Mouse (Mus musculus) common myeloid progenitor, adult 5-6 weeks (primary cell): ENCODE data around the gene Dusp14. TPM values are rescaled to one million over a fixed set of nuclear protein-coding genes. Genes with fewer than 3 reads are reported as not detected.

Experiments used
- ATAC-seq: replicated peaks from 2 replicates; pipeline ENCODE4 v1.8.0; 2016; ENCODE audit warnings: low read depth, mild to moderate bottlenecking, moderate TSS enrichment, inconsistent platforms; ENCODE audit not compliant: poor library complexity, severe bottlenecking
- total RNA-seq: library from RNA; stranded (forward); fragments of 200-1000, 187-1606 nt; gene quantifications from 2 replicates; pipeline ENCODE4 v1.2.3, GENCODE M21; 2017

The Dusp14 gene
- not detected in 2 replicates for total RNA-seq

DNA sequence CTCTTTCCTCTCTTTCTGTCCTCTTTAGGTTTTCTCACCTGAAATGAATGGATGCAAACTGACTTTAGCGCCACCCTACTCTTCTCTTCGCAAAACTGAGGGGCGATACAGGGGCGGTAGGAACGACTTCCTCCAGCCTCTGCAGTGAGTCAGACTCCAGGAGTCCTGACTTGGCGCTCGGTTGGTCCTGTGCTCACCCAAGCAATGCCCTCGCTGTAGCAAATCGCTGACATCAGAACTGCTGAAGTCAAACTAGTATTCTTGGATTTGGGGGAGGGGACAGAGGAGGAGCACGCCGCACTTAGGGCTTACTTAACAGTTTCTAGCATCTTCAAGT is at the start of gene Dusp14:
TSS of gene Dusp14 (minus strand) at position 228 of the 337 bp plus-strand sequence.
- ATAC-seq = no peak

DNA sequence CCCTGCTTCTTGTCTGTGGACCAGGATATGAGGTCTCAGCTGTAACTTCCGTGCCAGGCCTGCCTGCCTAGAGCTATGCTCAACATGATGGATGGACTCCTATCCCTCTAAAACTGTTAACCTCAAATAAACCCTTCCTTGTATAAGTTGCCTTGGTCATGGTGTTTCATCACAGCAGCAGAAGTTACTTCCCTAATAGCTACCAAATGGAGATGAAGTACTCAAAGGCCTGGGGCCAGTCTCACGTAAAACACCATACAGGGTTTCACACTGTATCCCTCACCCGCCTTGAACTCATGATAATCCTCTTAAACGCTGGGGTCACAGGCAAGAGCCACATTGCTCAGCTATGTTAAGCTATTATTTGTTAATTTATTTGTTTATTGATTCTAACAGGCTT is 48.4 kb upstream of the Dusp14 start:
- no peak for ATAC-seq

DNA sequence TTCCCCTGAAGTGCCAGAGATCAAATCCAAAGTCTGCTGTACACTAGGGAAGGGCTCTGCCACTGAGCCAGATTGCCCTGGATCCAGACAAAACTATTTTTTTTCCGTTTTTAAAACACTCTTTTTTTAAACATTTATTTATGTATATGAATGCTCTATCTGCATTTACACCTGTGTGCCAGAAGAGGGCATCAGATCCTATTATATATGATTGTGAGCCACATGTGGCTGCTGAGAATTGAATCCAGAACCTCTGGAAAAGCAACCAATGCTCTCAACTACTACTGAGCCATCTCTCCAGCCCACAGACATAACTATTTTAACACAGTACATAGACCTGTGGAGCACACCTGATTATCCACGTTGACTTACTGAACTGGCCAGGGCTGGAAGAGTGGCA is 47.2 kb upstream of the Dusp14 start:
- ATAC-seq = no peak

DNA sequence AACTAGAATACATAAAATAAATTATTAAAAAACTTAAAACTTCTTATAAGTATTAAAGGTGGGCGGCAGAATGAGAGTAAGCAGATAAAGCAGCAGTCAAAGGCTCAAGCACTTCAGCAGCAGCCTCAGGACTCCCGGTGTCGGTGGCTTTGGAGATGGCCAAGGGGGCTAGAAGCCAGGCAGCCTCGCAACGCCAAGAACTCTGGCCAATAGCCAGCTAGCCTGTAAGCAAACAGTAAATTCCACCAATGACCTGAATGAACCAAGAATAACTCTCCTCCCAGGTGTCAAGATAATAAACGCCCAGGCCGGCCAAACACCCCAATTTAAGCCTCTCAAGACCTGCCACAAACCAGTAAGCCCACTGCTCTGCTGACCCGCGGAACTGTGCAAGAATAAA is 46.6 kb upstream of the Dusp14 start:
- no peak for ATAC-seq

DNA sequence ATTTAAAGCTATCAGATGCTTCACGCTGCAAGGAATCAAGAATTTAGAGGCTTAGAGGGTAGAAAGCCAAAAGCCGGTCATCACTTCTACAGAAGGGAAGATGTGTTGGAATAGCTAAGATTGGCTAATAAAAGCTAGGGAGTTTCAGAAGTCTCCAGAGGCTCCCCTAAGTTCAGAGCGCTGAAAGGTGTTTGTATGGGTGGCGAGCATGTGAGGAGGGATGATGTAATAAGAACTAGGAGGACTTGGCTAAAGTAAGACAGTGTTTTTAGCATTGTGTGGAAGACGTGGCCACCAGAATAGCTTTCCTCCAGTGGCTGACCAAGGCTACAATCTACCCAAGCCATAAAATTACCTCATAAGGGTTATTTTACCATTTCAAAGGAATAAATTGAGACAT is 44.6 kb upstream of the Dusp14 start:
- no peak for ATAC-seq

DNA sequence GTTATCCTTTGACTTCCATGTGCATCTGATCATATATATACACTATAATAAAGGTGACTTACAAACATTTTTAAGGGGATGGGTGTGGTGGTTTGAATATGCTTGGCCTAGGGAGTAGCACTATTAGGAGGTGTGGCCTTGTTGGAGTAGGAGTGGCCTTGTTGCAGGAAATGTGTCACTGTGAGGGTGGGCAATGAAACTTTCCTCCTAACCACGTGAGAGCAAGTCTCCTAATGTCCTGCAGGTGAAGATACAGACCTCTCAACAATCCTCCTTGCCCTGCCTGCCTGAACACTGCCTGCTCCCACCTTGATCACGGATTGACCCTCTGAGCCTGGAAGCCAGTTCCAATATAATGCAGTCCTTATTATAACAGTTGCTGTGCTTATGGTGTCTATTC is 38.1 kb upstream of the Dusp14 start:
- no peak for ATAC-seq

DNA sequence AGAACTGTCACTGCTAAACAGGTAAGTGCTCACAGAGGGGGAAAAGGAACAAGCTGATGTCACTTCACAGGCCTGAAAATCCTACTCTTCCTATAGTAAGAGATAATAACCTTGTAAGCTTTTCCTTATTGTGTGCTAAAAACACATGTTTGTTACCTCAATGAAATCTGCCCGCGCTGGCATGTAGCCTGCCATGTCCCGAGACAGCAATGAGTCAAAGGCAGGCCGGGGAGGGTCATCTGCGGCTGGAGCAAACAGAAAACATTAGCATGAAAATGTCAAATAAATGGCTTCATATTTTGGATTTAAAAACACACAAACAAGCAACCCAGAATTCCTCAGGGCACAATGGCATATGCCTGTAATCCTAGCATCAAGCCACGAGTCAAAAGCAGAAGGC is 35.0 kb upstream of the Dusp14 start:
- ATAC-seq = no peak

DNA sequence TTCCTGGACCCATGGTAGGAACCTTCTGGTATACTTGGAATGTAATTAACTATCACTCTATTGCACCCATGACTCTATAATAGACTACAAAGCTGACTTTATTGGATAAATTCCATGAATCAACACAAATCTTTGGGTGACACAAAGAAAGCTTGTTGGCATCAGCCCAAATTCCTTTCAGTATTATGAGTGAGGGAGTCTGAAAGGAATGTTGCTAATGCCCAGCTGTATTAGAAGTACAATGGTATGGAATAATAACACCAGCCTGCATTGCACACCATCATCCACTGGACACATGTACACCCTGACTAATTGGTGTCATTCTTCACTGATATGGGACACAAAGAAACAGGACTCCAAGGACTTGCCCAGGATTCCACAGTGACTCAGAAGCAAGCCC is 32.1 kb upstream of the Dusp14 start:
- ATAC-seq = no peak

DNA sequence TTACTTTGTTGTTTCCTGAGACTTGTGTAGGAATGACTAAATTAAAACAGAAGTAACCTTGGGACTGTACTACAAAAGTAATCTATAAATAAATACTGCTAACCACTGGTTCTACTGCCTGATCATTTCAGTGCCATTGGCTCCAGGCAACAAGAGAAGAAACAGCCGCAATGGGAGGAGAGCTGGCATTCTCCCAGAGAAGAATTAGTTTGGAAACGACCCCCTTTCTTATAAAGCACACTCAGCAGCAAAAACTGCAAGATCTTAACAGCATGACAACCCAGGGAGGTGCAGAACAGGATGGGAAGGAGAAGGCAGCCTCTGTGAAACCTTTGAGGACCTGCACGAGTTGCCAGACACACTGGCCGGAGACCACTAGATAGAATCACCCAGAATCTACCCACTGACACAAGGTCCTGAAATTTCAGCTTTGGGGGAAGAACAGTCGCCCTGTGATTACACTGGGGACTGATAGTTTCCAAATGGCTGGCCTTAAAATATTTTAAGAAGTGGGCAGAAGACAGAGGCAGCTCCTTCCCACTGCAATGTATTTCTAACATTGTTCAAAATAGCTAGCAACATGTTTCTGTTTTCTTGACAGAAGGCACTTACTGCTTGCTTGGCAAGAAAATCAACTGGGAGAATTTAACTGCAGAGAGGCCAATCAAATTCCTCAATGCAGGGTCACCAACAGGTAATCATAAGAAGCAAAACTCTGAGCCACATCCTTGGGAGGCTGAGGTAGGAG is 28.4 kb upstream of the Dusp14 start:
- ATAC-seq = no peak

DNA sequence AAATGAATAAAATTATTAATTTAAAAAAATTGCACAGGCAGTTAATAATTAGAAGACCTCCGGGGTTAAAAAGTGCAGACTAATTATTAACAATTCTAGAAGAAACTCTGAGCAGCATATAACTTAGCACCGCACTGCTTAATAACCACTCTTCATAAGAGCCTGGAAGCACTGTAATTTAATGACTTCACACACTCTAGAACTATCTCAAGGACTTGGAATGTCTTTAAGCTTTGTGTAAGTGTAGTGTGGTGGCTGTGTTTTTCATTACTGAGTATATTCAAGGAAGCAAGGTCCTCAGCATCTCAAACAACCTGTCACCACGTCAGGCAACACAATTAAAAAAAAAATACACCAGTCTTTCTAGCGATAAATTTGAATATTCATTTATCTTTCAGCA is 26.0 kb upstream of the Dusp14 start:
- no peak for ATAC-seq

DNA sequence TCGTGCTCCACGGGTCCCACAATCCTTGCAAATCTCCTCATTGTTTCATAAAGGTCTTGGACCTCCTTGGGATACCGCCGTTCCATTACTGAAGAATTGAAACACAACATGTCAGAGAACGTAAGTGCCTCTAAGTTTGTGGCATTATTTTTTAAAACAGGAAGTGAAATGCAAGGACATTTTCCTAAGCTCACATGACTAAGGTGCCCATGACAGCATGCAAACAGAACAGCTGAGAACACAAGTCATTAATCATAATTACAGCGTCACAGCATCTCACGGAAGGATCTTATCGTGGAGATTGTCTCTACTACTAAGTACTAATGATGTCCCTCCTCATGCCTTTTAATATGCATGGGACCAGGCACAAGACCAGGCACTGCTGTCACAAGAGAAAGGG is 21.5 kb upstream of the Dusp14 start:
- ATAC-seq = no peak

DNA sequence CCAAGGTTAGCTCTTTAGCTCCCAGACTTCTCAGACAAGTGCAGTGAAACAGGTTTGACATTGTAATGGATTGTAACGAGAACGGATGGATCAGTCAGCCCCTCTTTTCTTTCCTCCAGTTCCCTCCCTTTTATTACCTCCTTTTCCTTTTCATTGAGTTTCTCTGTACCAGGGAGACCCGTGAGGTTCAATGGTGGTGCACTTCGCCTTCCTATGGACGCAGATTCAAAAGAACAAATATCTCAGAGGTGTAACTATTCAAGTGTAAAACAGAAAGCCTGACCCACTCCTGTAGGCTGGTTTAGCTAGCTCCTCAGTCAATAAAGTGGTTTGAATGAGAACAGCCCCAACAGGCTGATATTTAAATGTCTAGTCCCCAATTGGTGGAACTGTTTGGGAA is 12.8 kb upstream of the Dusp14 start:
- ATAC-seq = no peak

DNA sequence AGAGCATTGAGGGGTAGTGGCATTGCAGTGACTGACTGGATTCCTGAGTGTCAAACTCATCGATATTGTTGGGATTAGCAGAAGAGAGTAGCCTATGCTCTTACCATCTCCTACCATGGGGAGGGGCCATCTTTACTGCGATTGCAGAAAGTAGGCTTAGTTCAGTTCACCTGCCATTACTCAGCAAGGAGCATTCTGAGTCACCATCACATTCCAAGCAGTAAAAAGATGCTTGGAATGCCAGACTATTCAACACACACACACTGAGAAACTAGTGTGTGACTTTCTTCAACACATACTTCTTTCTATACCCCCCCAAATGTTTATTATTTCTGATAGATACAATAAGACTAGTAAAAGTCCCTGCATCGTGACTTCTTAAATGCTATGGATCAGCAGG is 11.3 kb upstream of the Dusp14 start:
- no peak for ATAC-seq

DNA sequence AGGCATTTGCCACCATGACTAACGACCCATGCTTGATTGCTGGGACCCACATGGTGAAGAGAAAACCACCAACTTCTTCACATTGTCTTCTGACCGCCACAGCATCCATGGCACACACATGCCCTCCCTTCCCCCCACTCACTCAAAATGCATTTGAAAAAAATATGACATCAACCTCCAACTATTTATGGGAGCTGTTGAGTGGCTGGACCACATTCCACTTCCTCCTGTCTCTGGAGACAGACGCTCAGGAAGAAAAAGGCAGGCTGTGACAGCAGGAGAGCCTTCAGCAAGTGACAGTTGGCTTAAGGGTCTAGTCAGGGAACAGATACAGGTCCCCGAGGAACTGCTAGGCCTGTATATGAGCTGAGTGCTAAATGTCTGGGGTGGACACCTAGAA is 10.8 kb upstream of the Dusp14 start:
- no peak for ATAC-seq

DNA sequence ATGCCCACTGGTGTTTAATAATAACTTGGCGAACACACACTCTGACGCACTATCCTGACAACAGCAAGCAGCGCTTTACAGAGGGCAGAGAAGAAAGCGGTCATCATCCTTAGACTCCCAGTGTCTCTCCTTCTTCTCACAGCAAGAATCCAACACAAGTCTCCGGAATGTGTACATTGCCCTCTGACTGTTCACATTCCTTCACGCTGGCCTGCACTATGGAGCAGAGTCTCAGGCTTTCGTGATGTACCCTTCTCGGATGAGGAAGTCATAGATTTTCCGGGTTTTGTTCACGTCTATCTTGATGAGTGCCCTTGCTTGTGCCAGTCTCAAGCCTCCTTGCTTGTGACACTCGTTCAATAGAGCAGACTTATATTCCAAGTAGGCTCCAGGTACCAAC is 10.3 kb upstream of the Dusp14 start:
- no peak for ATAC-seq

DNA sequence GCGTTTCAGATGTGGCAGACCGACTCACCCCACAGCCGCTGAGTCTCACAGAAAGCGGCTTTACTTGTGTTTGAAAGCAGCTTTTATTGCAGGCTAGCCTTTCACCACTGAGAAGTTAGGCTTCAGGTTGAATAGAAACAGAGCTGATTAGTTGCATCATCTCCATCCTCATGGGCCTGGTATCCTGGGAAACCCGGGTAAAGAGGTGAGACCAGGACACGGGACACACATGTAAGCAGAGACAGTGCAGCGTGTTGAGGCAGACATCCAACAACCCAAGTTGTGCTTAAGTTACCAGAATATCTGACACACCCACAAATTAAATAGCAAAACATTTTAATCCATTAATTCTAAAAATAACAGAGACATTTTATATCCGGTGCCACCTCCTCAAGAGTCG is 9.5 kb upstream of the Dusp14 start:
- no peak for ATAC-seq

DNA sequence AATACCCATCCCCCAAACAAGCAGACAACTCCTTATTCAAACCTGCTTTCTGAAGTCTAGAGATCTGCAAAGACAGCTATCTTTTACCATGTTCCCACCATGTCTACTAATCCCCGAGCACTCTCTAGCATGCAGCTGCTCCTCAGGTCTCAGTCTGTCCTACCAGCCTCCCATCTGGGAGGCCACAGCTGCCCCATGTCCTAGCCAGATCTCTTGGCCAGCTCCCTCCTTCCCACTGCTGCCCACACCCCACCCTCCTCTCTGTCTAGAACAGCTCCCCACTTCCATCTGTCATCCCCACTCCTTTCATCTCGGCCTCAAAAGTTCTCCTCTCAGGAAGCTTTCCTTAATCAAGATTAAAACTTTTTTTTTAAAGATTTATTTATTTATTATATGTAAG is 7.9 kb upstream of the Dusp14 start:
- ATAC-seq = no peak

DNA sequence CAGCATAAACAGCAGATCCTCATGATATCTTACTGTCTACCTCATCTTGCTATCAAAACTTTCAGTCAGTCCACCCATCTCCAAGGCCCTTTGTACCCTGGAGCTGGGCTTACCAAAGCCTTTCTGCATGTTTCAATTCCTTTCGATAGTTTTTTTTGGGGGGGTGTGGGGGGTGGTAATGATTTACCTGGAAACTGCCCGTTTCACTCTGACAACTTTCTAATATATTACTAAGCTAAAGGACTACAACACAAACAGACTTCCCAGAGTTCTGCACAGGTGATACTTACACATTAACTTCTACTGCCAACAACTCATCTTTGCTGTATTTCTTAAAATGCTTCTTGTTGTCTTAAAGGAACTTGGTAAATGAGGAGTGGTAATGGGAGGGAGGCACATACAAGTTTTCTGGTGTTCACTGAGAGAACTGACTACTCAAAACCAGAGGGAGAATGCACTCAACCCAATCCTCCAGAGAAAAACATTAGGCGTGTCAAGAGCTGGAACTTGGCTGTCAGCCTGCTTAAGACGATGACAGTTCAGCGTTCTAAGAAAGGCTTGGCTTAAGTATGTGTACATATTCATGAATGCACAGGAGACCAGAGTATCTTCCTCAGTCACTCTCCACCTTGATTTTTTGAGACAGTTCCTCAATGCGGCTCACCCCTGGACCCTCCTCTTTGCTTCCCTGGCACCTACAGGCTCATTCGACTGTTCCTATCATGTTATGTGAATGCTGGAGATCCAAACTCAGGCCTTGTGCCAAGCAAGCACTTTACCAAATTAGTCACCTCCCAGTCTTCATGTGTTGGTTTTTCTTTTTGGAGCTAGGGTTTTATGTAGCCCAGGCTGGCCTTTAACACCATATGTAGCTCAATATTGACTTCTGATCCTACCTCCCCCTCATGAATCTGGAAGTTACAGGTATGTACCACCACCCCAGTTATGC is 5.0 kb upstream of the Dusp14 start:
- ATAC-seq = no peak

DNA sequence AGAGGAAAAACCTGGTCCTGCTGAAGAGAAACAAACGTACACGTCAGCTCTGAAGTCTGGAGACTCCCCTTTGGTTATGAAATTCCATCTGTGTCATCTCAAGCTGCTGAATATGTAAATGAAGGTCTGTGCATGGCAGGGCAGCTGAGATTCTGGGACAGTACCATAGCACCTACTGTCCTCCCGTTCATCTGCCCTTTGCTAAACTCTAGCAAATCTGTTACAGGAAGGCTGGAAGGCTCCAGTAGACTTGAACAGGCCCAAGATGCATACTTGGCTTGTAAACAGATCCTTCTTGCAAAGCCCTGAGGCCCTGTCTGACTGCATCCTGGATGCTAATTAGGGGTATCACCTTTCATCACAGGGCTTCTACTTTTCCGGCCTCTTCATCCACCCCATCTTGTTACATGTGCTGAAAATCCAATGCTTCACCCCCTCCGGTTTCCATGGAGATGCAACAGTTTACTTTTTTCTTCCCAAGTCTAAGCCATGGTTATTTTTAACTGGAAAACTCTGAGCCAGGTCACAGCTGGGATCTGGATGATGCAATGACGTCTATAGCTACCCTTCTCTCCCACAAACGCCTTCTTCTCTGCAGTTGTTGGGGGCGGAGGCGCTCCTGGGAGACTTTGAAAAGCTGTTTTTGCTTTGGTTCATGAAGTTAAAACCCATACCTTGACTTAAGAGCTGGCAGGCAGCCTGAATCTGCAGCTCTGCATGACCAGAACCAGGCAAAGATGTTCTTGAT is 4.0 kb upstream of the Dusp14 start:
- ATAC-seq = no peak

DNA sequence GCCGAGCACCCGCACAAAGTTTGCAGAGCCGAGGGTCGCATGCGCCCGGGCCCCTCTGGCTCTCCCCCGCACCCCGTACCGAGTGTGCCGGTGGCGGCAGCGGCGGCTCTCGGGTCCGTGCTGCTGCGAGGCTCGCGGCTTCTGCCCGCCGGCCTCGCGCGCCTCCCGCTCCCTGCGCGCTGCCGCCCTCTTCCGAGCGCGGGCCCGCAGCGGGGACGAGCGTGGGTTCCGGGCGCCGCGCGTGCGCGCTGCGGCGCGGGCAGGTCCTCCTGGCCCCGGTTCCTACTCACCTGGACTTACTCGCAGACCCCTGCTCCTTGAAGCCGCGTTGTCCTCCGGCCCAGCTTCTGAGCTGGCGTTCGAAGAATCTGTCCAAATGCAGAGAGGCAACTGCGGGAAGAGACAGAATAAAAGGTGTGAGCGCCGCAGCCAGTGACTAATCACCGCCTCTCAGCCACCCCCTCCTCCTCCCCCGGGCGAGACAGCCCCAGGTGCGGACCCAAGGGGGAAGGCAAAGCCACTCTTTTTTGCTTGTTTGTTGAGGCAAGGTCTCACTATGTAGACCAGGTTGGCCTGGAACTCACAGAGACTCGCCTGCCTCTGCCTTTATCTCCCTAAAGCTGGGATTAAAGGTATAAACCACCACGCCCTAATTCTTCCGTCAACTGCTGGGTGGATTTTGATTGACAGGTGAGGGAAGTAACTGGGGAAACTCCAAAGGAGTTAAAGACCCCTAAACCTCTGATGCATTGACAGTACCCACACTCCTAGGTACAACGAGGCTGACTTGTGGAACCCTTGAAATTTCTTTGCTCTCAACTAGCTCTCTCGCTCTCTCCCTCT is 649 bp downstream of the Dusp14 start:
- no peak for ATAC-seq
